Mouse (Mus musculus) gastrocnemius, postnatal 36 days (tissue): ENCODE measurements at regions not wholly inside any gene's neighbourhood (a gene's known extent, or its start where the extent isn't known, plus 50 kb on each side); places are given as distances from the start of the nearest gene placed in this dataset.

Experiments used
- DNase-seq, 2 experiments: peaks; one replicate each; pipeline ENCODE4 v3.0.0; 2022
- intact Hi-C: fragments of 180-260 bp; cut with DNase I; formaldehyde crosslinking; loops from one replicate; pipeline ENCODE4 v1.15.1; 2025

GRCm38 (mm10) chr13:44408960-44409719, 320.1 kb upstream of the Jarid2 start:
- DNase-seq, result peak; percentile 62 to 71
- intact Hi-C loops, result loop anchor here (5.0 to 10.0 kb wide), 2 partner anchors 102 to 544 kb away; no protein-coding TSS in a partner anchor

GRCm38 (mm10) chr13:44409720-44410047, 319.6 kb upstream of the Jarid2 start:
- intact Hi-C loops, result loop anchor here (5.0 to 10.0 kb wide), 2 partner anchors 102 to 545 kb away; no protein-coding TSS in a partner anchor
- DNase-seq, result no peak

DNA sequence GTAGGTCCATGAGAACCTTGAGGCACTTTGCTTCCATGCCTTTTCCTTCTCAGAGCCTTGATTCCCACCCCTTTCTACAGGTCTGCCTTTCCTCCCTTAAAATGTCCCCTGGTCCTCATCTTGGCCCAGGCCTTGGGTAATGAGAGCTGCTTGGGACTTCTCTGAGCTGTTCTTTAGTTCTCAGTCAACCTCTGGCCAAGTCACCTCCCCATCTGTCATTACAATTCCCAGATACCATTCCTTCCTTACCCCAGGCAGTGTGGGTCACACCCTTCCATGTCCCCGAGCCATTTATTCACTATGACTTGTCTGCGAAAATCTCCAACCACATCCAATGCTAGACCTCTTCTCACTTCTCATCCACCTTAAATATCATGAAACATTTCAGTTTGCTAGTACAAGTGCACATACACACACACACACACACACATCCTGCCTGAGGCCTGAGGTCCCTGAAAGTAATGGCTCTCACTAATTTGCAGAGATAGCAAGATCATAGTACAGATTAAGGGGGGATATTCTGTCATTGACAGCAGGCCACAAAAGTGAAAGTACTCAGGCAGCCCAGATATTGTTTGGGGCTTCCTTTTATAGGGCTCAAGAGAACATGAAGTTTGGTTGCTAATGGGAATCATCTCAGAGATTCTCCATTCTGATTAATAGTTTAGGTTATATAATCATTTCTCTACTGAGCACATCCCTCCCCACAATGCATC, 317.3 kb upstream of the Jarid2 start:
- DNase-seq, result no peak
- intact Hi-C loops, result no loop called here

GRCm38 (mm10) chr13:44413305-44413704, 316.0 kb upstream of the Jarid2 start:
- DNase-seq, result no peak
- intact Hi-C loops, result no loop called here

DNA sequence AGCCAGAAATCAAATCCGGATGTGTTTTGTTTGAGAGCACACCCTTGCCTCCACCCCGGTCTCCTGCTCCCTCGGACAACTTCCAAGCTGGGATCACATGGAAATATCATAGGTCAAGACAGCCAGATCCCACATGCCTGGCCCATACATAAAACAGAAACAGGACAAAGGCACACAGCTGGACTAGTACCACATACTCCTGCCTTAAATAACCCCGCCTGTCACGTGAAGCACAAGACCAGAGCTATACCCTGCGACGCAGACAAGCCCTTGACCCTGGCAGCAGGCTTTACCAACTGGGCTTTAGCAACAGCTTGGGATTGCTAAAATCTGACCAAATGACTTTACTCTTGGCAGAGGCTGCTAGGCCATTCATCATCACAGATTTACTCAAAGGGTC, 313.3 kb upstream of the Jarid2 start:
- intact Hi-C loops, result no loop called here
- peak in 1 of 2 experiments; percentile 34 for DNase-seq

DNA sequence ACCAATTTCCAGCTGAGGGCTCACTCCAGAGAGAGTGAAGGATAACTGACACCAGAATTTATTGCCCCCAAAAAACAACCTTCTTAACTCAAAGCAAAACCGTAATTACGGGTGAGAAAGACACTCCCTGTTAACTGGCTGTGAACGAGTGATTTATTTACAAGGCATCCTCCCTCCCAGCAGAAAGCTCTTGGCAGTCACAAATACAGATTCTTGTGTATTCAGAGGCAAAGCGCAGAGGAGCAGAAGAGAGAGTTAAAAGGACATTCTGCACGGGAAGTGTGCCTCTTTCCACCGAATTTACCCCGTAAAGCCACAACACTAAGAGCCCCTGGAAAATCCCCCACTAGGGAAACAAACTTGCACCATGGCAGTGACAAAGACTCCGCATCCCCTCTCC, 312.3 kb upstream of the Jarid2 start:
- DNase-seq, result no peak

GRCm38 (mm10) chr13:44419056-44419455, 310.2 kb upstream of the Jarid2 start:
- intact Hi-C loops, result no loop called here
- no peak for DNase-seq

More for the DNA sequence above, 312.3 kb upstream of the Jarid2 start:
- intact Hi-C loops, result no loop called here

- intact Hi-C loops, result no loop called here
- DNase-seq, result peak in 1 of 2 experiments; percentile 20
Measured at GRCm38 (mm10) chr13:44419472-44420226, 309.6 kb upstream of the Jarid2 start.

- no peak for DNase-seq
- intact Hi-C loops, result no loop called here
Measured at GRCm38 (mm10) chr13:44420227-44420592, 309.1 kb upstream of the Jarid2 start.

DNA sequence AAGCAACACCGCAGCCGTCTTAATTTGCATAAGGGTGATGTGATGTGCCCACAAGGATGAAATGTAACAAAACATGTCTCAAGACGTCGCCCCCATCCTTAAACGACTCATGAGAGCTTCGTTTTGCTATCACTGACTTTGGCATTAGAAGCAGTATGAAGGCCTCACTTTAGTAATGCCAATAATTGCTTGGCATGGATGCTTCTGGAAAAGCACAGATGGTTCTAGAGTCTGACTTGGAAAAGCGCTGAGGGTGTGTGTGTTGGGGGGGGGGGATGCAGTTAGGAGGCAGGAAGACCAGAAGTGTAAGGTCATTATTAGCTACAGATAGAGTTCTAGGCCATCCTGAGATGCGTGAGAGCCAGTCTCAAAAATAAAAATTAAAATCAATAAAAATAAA, 308.3 kb upstream of the Jarid2 start:
- DNase-seq, result no peak
- intact Hi-C loops, result no loop called here

DNA sequence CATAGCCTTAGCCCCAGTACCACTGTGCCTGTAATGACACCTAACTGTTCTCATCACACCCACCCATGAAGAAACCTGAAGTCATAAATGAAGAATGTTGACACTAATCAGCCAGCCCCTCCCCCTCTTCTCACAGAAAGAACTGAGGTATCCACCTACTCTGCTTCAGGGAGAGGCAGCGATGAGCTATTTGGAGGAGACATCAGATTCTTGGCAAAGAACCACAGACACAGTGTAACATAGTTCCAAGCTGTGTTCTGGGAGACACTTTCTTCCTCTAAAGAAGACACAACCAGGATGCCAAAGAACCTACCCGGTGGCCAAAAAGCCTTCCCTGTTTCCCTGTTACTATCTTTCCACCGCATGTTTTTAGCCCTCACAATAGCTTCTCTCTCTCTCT, 307.8 kb upstream of the Jarid2 start:
- DNase-seq, result no peak

DNA sequence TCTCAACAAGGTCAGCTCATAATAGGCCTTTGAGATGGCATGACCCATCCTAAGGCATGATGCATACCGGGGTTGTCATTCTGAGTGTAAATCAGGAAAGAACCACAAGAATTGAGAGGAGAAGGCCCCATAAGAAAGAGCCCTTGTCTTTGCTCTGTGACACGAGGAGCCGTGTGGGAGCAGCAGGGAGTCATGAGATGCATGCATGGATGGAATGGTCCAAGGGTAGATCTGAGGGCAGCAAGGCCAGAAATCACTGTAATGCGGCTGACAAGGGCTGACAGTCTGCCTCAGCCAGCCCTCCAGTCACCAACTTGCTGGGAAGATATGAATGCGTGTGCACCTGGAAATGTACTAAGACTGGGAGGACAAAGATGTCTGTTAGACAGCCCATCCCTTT, 307.4 kb upstream of the Jarid2 start:
- intact Hi-C loops, result no loop called here
- no peak for DNase-seq

More for the DNA sequence above, 307.8 kb upstream of the Jarid2 start:
- intact Hi-C loops, result no loop called here

DNA sequence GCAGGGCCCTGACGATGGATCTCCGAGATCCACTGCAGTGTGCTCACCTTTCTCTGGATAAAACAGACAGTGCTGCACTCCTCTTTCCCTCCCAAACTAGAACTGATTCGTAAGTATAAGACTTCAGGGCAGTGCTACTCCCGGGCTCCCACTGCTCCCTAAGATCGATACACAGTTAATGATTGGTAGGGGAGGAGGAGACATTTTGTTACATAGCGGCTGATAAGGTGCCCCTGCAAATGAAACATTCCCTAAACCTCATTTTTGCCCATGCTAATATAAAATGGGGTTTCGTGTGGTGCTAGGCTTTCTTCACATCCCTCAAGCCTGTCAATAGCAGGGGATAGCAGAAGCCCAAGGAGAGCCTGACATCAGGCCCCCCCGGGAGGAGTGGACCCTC, 298.8 kb upstream of the Jarid2 start:
- intact Hi-C loops, result no loop called here
- no peak for DNase-seq

DNA sequence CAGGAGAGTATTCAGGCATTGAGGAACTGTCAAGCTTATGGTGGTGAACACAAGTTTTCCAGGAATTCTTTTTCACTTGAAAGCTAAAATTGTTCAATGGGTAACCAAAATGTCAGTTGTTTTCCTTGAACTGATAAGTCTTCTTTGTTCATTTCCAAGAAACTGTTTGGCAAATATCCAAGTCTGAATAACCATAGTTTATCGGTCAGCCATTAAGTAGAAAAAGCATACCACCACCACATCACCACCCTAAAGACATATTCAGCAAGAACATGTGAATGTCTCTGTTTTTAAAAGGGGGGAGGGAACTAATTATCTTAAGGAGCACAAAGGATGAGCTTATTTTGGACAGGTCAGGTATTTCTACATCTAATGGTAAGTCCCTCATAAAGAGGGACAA, 291.6 kb upstream of the Jarid2 start:
- no peak for DNase-seq
- intact Hi-C loops, result no loop called here

DNA sequence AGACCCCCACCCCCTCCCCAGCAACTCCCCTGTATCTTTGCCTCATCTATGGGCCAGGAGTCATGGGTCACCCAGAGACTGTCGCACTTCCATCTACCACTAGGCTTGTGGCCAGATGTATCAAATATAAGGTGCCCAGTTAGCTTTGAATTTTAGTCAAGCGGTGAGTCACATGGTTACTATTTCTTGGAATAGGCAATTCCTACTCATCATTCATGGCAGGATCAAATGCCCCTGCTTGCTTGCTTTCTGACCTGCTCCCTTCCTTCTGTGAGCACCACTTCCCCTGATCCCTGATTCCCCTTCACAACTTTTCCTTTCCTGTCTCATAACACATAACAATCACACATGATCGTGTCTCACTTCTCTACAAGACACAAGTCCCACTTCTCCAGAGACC, 288.2 kb upstream of the Jarid2 start:
- no peak for DNase-seq
- intact Hi-C loops, result no loop called here

GRCm38 (mm10) chr13:44449216-44449830, 280.0 kb upstream of the Jarid2 start:
- intact Hi-C loops, result no loop called here
- DNase-seq, result peak; percentile 18 to 50

DNA sequence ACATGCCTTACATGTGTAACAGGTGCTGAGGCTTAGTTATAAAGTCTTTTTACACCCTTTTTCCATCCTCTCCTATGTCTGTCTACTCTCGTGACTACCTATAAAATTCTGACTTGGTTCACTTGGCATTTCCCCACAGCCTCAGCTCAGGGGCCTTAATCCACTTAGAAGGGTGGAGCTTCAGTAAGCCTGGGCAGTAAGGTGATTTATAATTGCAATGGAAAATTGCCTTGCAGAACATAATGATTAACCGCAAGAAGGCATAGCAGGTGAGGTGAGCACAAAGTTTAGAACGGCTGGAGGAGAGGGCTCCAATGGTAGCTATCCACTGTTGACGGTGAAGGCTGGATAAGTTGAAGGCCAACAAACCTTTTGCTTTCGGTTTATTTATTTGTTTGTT, 278.1 kb upstream of the Jarid2 start:
- intact Hi-C loops, result no loop called here
- DNase-seq, result no peak

- DNase-seq, result no peak
- intact Hi-C loops, result no loop called here
Measured at GRCm38 (mm10) chr13:44453131-44453530, 276.1 kb upstream of the Jarid2 start.

- intact Hi-C loops, result no loop called here
- no peak for DNase-seq
Measured at GRCm38 (mm10) chr13:44454136-44454535, 275.1 kb upstream of the Jarid2 start.

- intact Hi-C loops, result no loop called here
- DNase-seq, result no peak
Measured at GRCm38 (mm10) chr13:44455193-44455592, 274.1 kb upstream of the Jarid2 start.

DNA sequence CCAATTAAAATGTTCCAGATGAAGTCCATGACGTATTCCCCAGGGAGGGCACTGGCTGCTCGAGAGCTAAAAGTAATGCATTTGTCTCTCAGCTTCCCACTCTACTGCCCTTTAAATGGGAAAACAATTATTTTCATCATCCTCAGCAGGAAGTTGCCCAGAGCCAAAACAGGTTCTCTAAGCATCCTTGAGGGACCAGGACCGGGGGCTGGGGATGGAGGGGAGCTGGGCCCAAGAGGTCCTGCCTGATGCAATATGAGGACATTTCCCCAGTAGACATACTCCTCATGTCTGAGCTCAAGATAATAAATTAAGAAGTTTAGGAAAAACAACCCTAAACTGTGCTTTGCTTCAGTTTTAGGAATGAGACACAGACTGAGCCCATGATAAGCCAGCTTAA, 270.5 kb upstream of the Jarid2 start:
- intact Hi-C loops, result no loop called here
- DNase-seq, result no peak
